Mouse (Mus musculus) forebrain, embryonic 13.5 days (tissue): ENCODE results near the gene Sin3b. TPM values are rescaled to one million over a fixed set of nuclear protein-coding genes. Genes with fewer than 3 reads are reported as not detected.
"Not testable (repeated sequence)": the region's sequence is repeated elsewhere in the genome, so short reads cannot be mapped to it uniquely, and the experiment has no call there.

ENCODE experiments used
- ATAC-seq: fragments of 200-750 bp; cut with Nextera tagmentation; 2 replicates; pipeline ENCODE4 v1.8.0; 2017
- H3K27ac ChIP-seq: fragments of 300-500 bp; sonication (generic); 2 replicates; pipeline ENCODE4 v1.5.1; 2015; ENCODE audit warnings: inconsistent platforms, mild to moderate bottlenecking, moderate library complexity
- H3K27me3 ChIP-seq: fragments of 300-500 bp; sonication (generic); 2 replicates; pipeline ENCODE4 v1.6.1; 2015; ENCODE audit warnings: mild to moderate bottlenecking, inconsistent platforms
- H3K36me3 ChIP-seq: fragments of 300-500 bp; sonication (generic); 2 replicates; pipeline ENCODE4 v1.6.1; 2015; ENCODE audit warnings: mild to moderate bottlenecking, inconsistent platforms; ENCODE audit not compliant: poor library complexity, severe bottlenecking
- H3K4me1 ChIP-seq: fragments of 300-500 bp; sonication (generic); 2 replicates; pipeline ENCODE4 v1.6.1; 2015; ENCODE audit warnings: inconsistent platforms
- H3K4me2 ChIP-seq: fragments of 300-500 bp; sonication (generic); 2 replicates; pipeline ENCODE4 v1.6.1; 2015; ENCODE audit warnings: inconsistent platforms, mild to moderate bottlenecking, moderate library complexity
- H3K4me3 ChIP-seq: fragments of 300-500 bp; sonication (generic); 2 replicates; pipeline ENCODE4 v1.5.1; 2015; ENCODE audit warnings: mild to moderate bottlenecking, inconsistent platforms
- H3K9ac ChIP-seq: fragments of 300-500 bp; sonication (generic); 2 replicates; pipeline ENCODE4 v1.6.1; 2015; ENCODE audit warnings: mild to moderate bottlenecking, inconsistent platforms
- H3K9me3 ChIP-seq: fragments of 300-500 bp; sonication (generic); replicated peaks from 2 replicates; pipeline ENCODE4 v1.6.1; 2016; ENCODE audit warnings: inconsistent platforms
- WGBS: fragments of 180-500 bp; shearing (Covaris S2); methylation state at CpG from one replicate; pipeline ENCODE4 v1.1.7; 2015; 5-methylcytosine and 5-hydroxymethylcytosine counted together
- polyA plus RNA-seq: library from polyadenylated mRNA; unstranded; fragments of >200 nt; fragmentation: Nextera tagmentation; extraction: Ambion mirVana; gene quantifications from 2 replicates; pipeline ENCODE4 v1.2.1, GENCODE M21; 2015

The Sin3b gene
- 185 and 197 TPM in 2 replicates for polyA plus RNA-seq

DNA sequence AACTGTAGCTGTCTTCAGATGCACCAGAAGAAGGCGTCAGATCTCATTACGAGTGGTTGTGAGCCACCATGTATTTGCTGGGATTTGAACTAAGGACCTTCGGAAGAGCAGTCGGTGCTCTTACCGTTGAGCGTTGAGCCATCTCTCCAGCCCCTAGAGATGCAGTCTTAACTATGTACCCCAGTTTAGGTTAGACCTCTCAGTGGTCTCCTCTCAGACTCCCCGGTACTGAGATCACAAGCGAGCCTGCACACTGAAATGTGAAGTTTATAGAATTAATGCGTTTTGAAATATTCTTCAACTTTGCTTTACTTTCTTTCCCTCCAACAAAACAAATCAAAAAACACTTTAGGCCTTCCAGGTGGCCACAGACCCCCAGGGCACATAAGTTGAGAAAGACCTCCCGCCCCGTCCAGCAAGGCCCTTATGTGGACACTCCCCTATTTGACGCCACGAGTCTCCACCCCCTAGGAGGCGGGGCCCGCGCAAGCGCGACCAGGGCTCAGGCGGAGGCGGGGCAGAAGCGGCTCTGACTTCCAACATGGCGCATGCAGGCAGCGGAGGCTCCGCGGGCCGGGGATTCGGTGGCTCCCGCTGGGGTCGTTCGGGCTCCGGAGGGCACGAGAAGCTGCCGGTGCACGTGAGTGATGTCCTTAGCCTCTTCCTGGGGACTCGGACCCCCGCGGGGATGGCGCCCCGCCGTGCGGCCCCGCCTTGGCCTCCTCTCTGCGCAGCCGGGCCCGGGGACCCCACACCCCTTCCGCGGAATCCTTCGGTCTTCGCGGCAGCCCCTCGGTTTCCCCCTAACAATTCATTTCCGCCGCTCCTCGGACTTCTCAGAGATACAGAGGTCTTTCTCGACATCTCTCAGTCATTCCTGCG, at the start of gene Sin3b:
TSS of gene Sin3b (plus strand) at position 517 of the 882 bp plus-strand sequence.
- Histone ChIP-seq H3K9ac (peak within 1 kb of the TSS; percentile 96), H3K27ac (peak within 1 kb of the TSS; percentile 37; the same call in 1 of the 2 replicates), H3K4me3 (peak within 1 kb of the TSS; percentile 96), H3K4me2 (peak within 1 kb of the TSS; percentile 96), H3K4me1 (peaks cover 14% of the 10 kb centered on the region), H3K36me3 (peaks cover 34% of the 10 kb centered on the region), H3K9me3 (no peaks in the 10 kb centered on the region), H3K27me3 (no peaks in the 10 kb centered on the region)
- WGBS, result 13% methylated on average over 55 of the region's 56 CpGs
- peak; percentile 99 for ATAC-seq

DNA sequence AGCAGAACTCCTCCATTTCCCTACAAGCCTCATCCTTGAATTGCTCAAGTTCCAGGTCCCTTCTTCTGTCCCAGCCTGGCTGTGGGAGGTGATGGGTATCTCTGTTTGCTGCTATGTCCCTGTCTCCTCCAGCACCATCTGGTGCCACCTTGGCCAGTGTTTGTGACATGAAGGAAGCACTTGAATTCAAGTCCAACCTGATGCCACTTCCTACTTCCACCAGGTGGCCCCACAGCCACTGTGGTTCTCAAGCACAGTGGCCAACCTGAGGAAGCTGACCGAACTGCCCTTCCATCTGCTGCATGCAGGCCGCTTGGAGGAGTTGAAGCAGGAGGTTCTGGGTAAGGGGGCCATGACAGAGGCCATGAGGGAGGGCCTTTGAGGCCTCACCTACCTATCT, 48.9 kb upstream of the Sin3b start:
- WGBS, result 82% methylated on average over 2 of the region's 2 CpGs
- ATAC-seq, result no peak
- H3K9ac ChIP-seq, result no peak overlapping the region

DNA sequence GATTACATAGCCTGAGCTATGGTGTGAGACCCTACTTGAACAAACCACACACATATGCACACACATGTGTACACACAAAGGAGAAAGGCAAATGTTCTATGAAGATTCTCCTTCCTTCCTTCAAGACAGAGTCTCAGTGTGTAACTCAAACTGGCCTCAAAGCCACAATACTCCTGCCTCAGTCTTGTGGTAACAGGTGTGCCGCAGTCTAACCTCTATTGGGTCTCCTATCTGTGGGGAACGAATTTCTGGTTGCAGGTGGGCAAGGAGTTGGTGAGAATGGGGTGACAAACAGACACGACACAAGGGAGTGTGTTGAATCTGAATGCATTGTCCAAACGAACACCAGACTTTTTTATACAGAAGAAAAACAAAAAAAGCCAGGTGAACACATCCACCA, 46.6 kb upstream of the Sin3b start:
- Histone ChIP-seq H3K9me3 (no peaks in the 10 kb centered on the region), H3K4me3 (no peak overlapping the region), H3K27me3 (no peaks in the 10 kb centered on the region), H3K27ac (no peak overlapping the region), H3K4me1 (no peaks in the 10 kb centered on the region), H3K4me2 (no peak overlapping the region), H3K9ac (no peak overlapping the region), H3K36me3 (no peaks in the 10 kb centered on the region)
- no peak for ATAC-seq
- WGBS, result 64% methylated on average over 4 of the region's 4 CpGs

More for the DNA sequence above, 48.9 kb upstream of the Sin3b start:
- no peak overlapping the region for H3K4me2 ChIP-seq
- H3K4me1 ChIP-seq, result no peaks in the 10 kb centered on the region
- no peaks in the 10 kb centered on the region for H3K27me3 ChIP-seq
- no peak overlapping the region for H3K4me3 ChIP-seq
- no peaks in the 10 kb centered on the region for H3K9me3 ChIP-seq
- no peaks in the 10 kb centered on the region for H3K36me3 ChIP-seq
- H3K27ac ChIP-seq, result no peak overlapping the region

DNA sequence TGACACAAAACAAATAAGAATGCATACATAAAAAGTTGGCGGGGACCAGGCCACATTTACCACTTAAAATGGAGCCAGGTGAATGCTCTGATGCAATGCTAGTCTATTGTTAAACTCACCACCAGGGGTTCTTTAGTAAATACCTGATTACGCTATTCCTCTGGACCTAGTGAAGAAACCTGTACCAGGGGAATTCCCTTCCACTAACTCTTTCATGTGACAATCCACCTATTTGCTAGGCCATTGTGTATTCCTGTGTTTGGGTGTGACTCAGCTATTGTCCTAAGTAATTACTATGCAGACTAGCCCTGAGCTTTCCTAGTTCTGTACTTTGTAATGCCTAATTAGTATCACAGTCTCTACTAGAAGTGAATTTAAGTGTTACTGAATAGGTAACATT, 46.2 kb upstream of the Sin3b start:
- not testable (repeated sequence) for H3K4me1 ChIP-seq, H3K9me3 ChIP-seq, ATAC-seq, H3K4me2 ChIP-seq, H3K36me3 ChIP-seq, H3K27ac ChIP-seq, H3K4me3 ChIP-seq, H3K27me3 ChIP-seq, H3K9ac ChIP-seq
- WGBS, result 27% methylated on average over 2 of the region's 2 CpGs

DNA sequence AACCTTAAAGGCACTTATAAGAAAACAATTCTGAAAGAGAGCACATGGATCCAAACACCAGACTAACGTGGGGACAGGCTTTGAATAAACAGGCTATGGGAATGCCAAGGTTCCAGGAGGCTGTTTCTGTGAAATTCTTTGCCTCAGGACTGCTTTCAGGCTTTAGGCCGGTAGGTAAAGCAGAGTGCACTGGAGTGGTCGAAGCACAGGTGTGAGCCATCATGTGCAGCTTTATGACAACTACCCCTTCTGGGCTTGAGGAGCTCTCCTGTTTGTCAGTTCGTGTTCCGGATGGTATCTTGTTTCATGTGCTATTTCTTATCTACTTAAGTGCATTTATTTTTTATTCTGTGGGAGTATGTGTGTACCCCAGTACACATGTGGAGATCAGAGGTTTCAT, 45.8 kb upstream of the Sin3b start:
- H3K4me1 ChIP-seq, result no peaks in the 10 kb centered on the region
- no peaks in the 10 kb centered on the region for H3K36me3 ChIP-seq
- no peak for ATAC-seq
- no peak overlapping the region for H3K9ac ChIP-seq
- H3K27me3 ChIP-seq, result no peaks in the 10 kb centered on the region
- H3K4me3 ChIP-seq, result no peak overlapping the region
- WGBS, result 64% methylated on average over 5 of the region's 5 CpGs
- no peaks in the 10 kb centered on the region for H3K9me3 ChIP-seq
- no peak overlapping the region for H3K4me2 ChIP-seq
- no peak overlapping the region for H3K27ac ChIP-seq

DNA sequence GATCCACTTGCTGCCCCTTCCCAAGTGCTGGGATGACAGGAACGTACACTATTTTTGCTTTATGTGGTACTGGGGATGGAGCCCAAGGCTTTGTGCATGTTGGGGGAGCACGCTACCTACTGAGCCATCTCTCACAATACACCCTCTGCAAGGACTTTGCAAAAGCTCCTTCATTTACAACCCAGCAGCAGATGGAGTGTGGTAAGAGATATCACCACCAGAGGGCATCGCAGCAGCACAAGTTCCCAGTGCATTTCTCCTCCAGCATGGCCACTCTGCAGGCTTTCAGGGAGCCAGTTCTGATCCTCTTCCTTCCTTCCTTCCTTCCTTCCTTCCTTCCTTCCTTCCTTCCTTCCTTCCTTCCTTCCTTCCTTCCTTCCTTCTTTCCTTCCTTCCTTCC, 43.0 kb upstream of the Sin3b start:
- WGBS, result 14% methylated on average over 3 of the region's 3 CpGs
- Histone ChIP-seq H3K4me2 (no peak overlapping the region), H3K9ac (no peak overlapping the region), H3K4me3 (no peak overlapping the region), H3K4me1 (no peaks in the 10 kb centered on the region), H3K27ac (no peak overlapping the region), H3K36me3 (no peaks in the 10 kb centered on the region), H3K27me3 (no peaks in the 10 kb centered on the region), H3K9me3 (no peaks in the 10 kb centered on the region)
- ATAC-seq, result peak; percentile 77; the same call in 1 of the 2 replicates

DNA sequence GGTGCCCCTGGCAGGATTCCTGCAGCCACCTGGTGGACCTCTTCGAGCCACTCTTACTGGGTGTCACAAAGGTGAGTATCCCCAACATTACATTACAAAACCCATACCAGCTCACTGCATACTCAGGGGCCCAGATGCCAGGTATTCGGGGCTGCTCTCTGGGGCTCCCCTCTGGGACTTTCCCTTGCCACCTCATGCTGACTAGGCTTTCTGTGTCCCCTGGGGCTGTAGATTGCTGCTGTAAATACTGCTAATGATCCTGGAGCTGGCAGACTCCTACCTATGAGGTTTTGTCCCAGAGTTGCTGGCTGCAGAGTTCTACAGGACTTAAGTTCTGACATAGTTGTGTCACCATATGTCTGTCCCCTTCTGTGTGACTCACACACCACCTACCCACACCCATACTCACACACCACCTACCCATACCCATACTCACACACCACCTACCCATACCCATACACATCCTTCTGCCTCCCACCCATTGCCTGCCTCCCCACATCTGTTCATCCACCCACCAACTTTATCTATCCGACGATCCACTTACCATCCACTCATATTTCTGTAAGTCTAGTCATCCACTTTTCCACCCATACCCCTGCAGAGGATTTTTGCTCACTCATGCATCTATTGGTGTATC, 40.9 kb upstream of the Sin3b start:
- Histone ChIP-seq H3K4me2 (no peak overlapping the region), H3K27me3 (no peaks in the 10 kb centered on the region), H3K9ac (no peak overlapping the region), H3K27ac (no peak overlapping the region), H3K9me3 (no peaks in the 10 kb centered on the region), H3K4me1 (no peaks in the 10 kb centered on the region), H3K4me3 (no peak overlapping the region), H3K36me3 (no peaks in the 10 kb centered on the region)
- ATAC-seq, result no peak
- WGBS, result 90% methylated on average over 4 of the region's 4 CpGs

DNA sequence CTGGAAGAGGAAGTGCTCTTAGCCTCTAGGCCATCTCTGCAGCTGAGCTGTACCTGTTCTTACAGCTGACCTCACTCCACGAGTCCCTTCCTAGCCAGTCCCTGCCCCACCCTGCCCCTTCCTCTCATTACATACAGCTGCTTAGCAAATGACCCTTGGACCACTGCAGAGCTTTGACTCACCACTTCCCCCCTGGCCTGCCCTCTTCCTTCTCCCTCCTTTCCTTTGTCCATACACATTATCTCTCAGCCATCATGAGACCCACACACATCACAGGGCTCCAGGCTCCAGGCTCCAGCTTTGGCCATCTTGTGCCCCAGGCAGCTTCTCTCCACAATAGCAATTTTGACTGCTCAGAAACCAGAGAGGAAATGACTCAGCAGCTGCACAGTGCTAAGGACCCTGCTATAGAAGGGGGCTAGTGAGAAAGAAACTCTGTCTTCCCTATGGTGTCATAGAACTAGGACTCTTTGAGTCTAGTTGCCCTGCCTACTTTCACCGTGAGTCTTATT, 40.0 kb upstream of the Sin3b start:
- no peak overlapping the region for H3K9ac ChIP-seq
- H3K36me3 ChIP-seq, result no peaks in the 10 kb centered on the region
- H3K4me3 ChIP-seq, result no peak overlapping the region
- ATAC-seq, result no peak
- no peaks in the 10 kb centered on the region for H3K9me3 ChIP-seq
- 68% methylated on average over 2 of the region's 2 CpGs for WGBS
- no peak overlapping the region for H3K4me2 ChIP-seq
- H3K4me1 ChIP-seq, result no peaks in the 10 kb centered on the region
- H3K27ac ChIP-seq, result no peak overlapping the region
- no peaks in the 10 kb centered on the region for H3K27me3 ChIP-seq

DNA sequence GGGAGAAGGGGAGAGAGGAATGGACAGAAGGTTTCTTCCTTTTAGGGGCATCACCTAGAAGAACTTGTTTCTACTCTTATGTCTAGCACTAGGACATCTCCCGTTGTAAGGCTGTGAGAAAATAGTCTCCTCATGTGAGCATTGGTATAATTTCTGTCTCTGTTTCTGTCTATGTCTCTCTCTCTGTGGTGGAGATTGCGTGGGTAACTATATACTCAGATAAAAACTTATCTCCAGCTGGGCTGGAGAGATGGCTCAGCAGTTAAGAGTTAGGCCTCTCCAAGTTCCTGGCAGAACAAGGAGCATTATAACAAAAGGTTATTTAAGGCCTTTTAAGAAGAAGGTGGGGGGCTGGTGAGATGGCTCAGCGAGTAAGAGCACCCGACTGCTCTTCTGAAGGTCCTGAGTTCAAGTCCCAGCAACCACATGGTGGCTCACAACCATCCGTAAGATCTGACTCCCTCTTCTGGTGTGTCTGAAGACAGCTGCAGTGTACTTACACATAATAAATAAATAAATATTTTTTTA, 39.4 kb upstream of the Sin3b start:
- not testable (repeated sequence) for H3K36me3 ChIP-seq, H3K4me3 ChIP-seq, H3K27me3 ChIP-seq, H3K9ac ChIP-seq, H3K4me2 ChIP-seq, ATAC-seq, H3K27ac ChIP-seq, H3K4me1 ChIP-seq, H3K9me3 ChIP-seq
- WGBS, result 82% methylated on average over 5 of the region's 5 CpGs

DNA sequence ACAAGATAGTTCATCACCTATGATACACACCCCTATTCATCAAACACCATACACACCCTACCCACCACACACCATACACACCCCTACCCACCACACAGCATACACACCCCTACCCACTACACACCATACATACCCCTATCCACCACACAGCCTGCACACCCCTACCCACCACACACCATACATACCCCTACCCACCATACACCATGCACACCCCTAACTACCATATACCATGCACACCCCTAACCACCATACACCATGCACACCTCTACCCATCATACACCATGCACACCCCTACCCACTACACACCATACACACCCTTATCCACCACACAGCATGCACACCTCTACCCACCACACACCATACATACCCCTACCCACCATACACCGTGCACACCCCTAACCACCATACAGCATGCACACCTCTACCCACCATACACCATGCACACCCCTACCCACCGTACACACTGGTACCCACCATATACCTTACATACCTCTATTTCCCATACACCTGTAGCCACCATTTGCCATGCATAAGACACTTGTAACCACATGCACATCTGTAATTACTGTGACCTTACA, 24.6 kb upstream of the Sin3b start:
- H3K4me1 ChIP-seq, result no peaks in the 10 kb centered on the region
- no peaks in the 10 kb centered on the region for H3K9me3 ChIP-seq
- no peak overlapping the region for H3K4me3 ChIP-seq
- no peak overlapping the region for H3K27ac ChIP-seq
- H3K9ac ChIP-seq, result no peak overlapping the region
- no peaks in the 10 kb centered on the region for H3K36me3 ChIP-seq
- H3K27me3 ChIP-seq, result no peaks in the 10 kb centered on the region
- 93% methylated on average over 2 of the region's 2 CpGs for WGBS
- no peak overlapping the region for H3K4me2 ChIP-seq
- no peak for ATAC-seq

DNA sequence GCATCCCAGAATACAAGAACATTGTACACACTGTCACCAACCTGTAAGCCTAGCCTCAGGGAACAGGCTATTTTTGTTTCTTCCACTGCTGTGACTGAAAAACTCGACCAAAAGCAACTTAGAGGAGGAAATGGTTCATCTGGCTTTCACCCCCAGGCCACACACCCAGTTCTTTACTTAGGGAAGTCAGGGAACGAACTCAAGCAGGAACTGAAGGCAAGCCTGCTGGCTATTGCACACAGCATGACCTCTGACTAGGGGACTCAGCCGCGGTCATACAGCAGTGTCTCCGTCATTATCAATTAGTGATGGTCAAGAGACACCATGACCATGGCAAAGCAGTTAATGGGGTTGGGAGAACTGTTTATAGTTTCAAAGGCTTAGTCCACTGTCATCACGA, 10.5 kb upstream of the Sin3b start:
- Histone ChIP-seq H3K4me2 (no peak overlapping the region), H3K9me3 (no peaks in the 10 kb centered on the region), H3K27ac (no peak overlapping the region), H3K27me3 (no peaks in the 10 kb centered on the region), H3K36me3 (no peaks in the 10 kb centered on the region), H3K4me3 (no peak overlapping the region), H3K4me1 (no peaks in the 10 kb centered on the region), H3K9ac (no peak overlapping the region)
- ATAC-seq, result no peak
- 56% methylated on average over 6 of the region's 6 CpGs for whole genome bisulfite sequencing

DNA sequence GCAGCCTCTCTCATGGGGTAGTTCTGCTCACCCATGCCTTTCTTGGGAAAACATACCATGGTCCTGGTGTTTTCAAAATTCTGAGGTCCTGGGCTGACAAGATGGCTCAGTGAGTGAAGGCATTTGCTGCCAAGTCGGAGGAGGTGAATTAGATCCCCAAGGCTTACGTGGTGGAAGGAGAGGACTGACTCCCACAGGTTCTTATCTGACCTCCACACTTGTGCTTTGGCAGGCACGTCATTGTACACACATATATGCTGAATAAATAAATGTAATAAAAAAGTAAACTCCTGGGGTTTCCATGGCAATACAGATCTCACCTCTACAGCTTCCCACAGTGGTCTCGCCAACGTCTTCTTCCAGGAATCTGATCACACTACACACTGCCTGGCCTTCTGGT, 6.5 kb upstream of the Sin3b start:
- 87% methylated on average over 5 of the region's 5 CpGs for WGBS
- H3K4me1 ChIP-seq, result no peaks in the 10 kb centered on the region
- H3K36me3 ChIP-seq, result no peaks in the 10 kb centered on the region
- no peak overlapping the region for H3K4me3 ChIP-seq
- no peak for ATAC-seq
- no peak overlapping the region for H3K4me2 ChIP-seq
- H3K9me3 ChIP-seq, result no peaks in the 10 kb centered on the region
- no peak overlapping the region for H3K9ac ChIP-seq
- H3K27ac ChIP-seq, result no peak overlapping the region
- H3K27me3 ChIP-seq, result no peaks in the 10 kb centered on the region
